Mouse (Mus musculus) forebrain, embryonic 11.5 days (tissue): ENCODE measurements around the gene Dagla. TPM values are rescaled to one million over a fixed set of nuclear protein-coding genes. Genes with fewer than 3 reads are reported as not detected.

ENCODE experiments used
- ATAC-seq: fragments of 200-750 bp; cut with Nextera tagmentation; replicated peaks from 2 replicates; pipeline ENCODE4 v1.8.0; 2017; ENCODE audit warnings: moderate TSS enrichment; ENCODE audit not compliant: low FRiP score
- DNase-seq: peaks from one replicate; pipeline ENCODE4 v3.0.0-alpha.2; 2017; ENCODE audit warnings: low spot score
- H3K27ac ChIP-seq: fragments of 300-500 bp; sonication (generic); 2 replicates; pipeline ENCODE4 v1.5.1; 2014; ENCODE audit warnings: low read depth, low read length
- H3K27me3 ChIP-seq: fragments of 300-500 bp; sonication (generic); 2 replicates; pipeline ENCODE4 v1.6.1; 2014; ENCODE audit warnings: mild to moderate bottlenecking, low read length, mixed read lengths; ENCODE audit not compliant: control insufficient read depth, insufficient read depth
- H3K36me3 ChIP-seq: fragments of 300-500 bp; sonication (generic); 2 replicates; pipeline ENCODE4 v1.6.1; 2014; ENCODE audit warnings: mild to moderate bottlenecking, low read length, moderate library complexity, mixed read lengths; ENCODE audit not compliant: control insufficient read depth, insufficient read depth
- H3K4me1 ChIP-seq: fragments of 300-500 bp; sonication (generic); replicated peaks from 2 replicates; pipeline ENCODE4 v1.6.1; 2014; ENCODE audit warnings: low read length, mixed read lengths; ENCODE audit not compliant: control insufficient read depth, insufficient read depth
- H3K4me2 ChIP-seq: fragments of 300-500 bp; sonication (generic); 2 replicates; pipeline ENCODE4 v1.6.1; 2014; ENCODE audit warnings: low read depth, mild to moderate bottlenecking, low read length, moderate library complexity, mixed read lengths; ENCODE audit not compliant: severe bottlenecking
- H3K4me3 ChIP-seq: fragments of 300-500 bp; sonication (generic); 2 replicates; pipeline ENCODE4 v1.5.1; 2014; ENCODE audit warnings: low read depth, low read length
- H3K9ac ChIP-seq: fragments of 300-500 bp; sonication (generic); 2 replicates; pipeline ENCODE4 v1.6.1; 2014; ENCODE audit warnings: low read length
- H3K9me3 ChIP-seq: fragments of 300-500 bp; sonication (generic); 2 replicates; pipeline ENCODE4 v1.6.1; 2016; ENCODE audit warnings: low read length, mixed read lengths; ENCODE audit not compliant: control insufficient read depth
- WGBS: fragments of 180-500 bp; shearing (Covaris S2); extraction: QIAGEN DNeasy Blood & Tissue Kit; methylation state at CpG from one replicate; pipeline ENCODE4 v1.1.7; 2014; 5-methylcytosine and 5-hydroxymethylcytosine counted together
- polyA plus RNA-seq: library from polyadenylated mRNA; unstranded; fragments of >200 nt; fragmentation: Nextera tagmentation; extraction: Ambion mirVana; gene quantifications from 2 replicates; pipeline ENCODE4 v1.2.1, GENCODE M21; 2014

Gene Dagla
- polyA plus RNA-seq, 1 experiment from 2014 or later, result 2.5 TPM

DNA sequence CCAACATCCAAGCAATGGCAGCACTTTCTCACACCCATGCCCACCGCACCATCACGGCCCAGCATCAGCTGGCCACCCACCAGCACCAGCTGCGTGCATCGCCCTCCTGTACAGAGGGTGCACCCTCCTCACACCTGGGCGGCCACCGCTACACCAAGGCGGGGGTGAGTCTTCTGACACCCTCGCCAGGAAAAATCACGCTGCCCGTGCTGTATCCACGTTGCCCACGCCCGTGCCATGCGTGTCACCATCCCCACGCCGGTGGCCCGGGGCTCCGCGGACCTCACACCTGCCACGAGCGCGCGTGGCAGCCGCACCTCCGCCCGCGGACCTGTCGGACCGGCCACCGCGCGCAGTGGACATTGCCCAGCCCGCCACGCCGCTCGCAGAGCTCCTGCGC, 282 bp downstream of the Dagla start:
- H3K36me3 ChIP-seq, result no peaks in the 10 kb centered on the region
- peak overlapping the region; percentile 65 for H3K4me3 ChIP-seq
- H3K27ac ChIP-seq, result no peak overlapping the region
- H3K9ac ChIP-seq, result peak overlapping the region; percentile 84
- DNase-seq (no peak), ATAC-seq (peak; percentile 41)
- H3K9me3 ChIP-seq, result no peaks in the 10 kb centered on the region
- no peaks in the 10 kb centered on the region; the same call in none of the 2 replicates for H3K4me1 ChIP-seq
- peak overlapping the region; percentile 99 for H3K4me2 ChIP-seq
- 7% methylated on average over 37 of the region's 37 CpGs for WGBS
- 0 out of 2 replicates have a peak, but pooled peaks cover 2% of the 10 kb centered on the region for H3K27me3 ChIP-seq

DNA sequence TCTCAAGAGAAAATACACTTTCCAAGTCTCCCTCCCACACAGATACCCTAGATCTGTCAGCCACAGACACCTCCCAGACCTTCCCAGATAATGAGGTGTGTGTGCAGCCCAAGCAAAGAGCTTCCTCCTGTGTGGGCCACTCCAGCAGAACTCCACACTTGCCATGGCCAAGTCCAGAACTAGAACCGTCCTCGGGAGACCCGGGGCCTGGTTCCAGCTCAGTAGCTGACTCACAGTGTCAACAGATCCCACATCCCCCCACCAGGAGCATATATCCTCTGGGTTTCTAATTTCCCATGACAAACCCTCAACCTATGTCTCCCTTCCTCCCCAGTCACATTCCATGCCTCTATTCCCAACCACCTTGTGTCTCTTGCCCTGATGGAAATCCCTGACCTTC, 1.8 kb downstream of the Dagla start:
- Histone ChIP-seq H3K4me2 (no peak overlapping the region), H3K4me1 (no peaks in the 10 kb centered on the region; the same call in none of the 2 replicates), H3K36me3 (no peaks in the 10 kb centered on the region), H3K9ac (no peak overlapping the region), H3K27ac (no peak overlapping the region), H3K27me3 (0 out of 2 replicates have a peak, but pooled peaks cover 2% of the 10 kb centered on the region), H3K9me3 (no peaks in the 10 kb centered on the region), H3K4me3 (no peak overlapping the region)
- WGBS, result 94% methylated on average over 3 of the region's 3 CpGs
- ATAC-seq (no peak), DNase-seq (no peak)

DNA sequence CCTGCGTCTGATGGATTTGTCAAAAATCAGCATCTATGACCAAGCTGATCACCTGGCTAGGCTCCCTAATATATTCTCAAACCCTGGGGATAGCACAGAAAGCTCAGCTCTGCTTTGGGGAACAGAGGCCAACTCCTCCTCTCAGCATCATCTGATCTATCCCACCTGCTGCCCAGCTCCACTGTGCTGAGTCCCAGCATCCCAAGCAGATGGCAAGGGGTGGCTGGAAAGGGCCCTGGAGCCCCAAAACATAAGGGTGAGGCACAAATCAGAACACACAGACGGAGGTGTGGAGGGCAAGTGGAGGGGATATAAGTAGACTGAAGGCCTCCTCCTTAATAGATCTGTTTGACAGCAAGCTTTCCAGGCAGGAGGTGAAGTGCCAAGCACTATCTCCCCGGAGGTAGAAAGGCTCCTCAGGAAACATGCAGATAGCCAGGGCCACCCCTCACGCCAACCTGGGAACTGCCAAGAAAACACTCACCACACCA, 2.8 kb downstream of the Dagla start:
- Histone ChIP-seq H3K27me3 (0 out of 2 replicates have a peak, but pooled peaks cover 2% of the 10 kb centered on the region), H3K4me1 (peaks cover 1% of the 10 kb centered on the region), H3K9ac (no peak overlapping the region), H3K9me3 (no peaks in the 10 kb centered on the region), H3K4me3 (no peak overlapping the region), H3K27ac (no peak overlapping the region), H3K4me2 (no peak overlapping the region), H3K36me3 (no peaks in the 10 kb centered on the region)
- WGBS, result 77% methylated on average over 4 of the region's 4 CpGs
- DNase-seq (no peak), ATAC-seq (no peak)

DNA sequence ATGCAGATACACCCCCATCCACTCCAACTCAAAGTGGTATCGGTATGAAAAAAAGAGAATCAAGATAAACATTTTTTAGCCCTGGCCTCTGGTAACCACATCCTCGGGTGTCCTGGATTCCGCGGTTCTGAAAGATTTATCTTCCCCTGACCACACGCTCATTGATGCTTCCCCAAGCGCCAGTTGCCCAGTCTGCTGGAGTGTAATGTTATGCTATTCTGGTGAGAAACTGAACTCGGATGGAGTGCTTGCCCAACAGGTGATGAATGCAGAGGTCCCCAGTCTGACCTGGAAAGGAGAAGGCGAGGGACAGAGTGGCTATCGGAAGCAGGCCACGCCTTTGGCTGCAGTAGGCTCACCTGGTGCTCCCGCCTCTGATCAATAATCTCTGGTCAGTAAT, 3.4 kb downstream of the Dagla start:
- Histone ChIP-seq H3K9me3 (no peaks in the 10 kb centered on the region), H3K27ac (no peak overlapping the region), H3K27me3 (0 out of 2 replicates have a peak, but pooled peaks cover 2% of the 10 kb centered on the region), H3K4me2 (no peak overlapping the region), H3K9ac (no peak overlapping the region), H3K4me3 (no peak overlapping the region), H3K4me1 (peaks cover 5% of the 10 kb centered on the region), H3K36me3 (no peaks in the 10 kb centered on the region)
- WGBS, result 83% methylated on average over 11 of the region's 11 CpGs
- DNase-seq, result no peak
- ATAC-seq, result no peak

DNA sequence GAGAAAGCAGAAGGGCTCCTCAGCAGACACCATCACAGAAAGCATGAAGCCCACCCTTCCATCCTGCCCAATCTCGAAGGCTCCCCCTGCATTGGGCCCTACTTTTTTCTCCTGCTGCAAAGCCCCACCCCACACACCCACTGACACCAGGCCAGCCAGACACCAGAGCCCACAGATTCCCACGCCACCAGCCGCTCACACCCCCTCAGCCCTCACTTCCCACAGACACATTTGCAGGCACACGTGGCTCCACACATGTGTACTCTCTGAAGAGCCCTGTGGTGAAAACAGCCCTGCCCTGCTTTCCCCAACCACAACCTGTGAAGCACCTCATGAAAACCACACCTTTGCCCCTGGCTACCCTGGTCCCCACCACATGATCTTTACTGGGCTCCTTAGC, 3.9 kb downstream of the Dagla start:
- H3K27ac ChIP-seq, result no peak overlapping the region
- WGBS, result 85% methylated on average over 4 of the region's 4 CpGs
- no peak overlapping the region for H3K4me3 ChIP-seq
- no peaks in the 10 kb centered on the region for H3K36me3 ChIP-seq
- no peaks in the 10 kb centered on the region for H3K9me3 ChIP-seq
- no peak for ATAC-seq
- DNase-seq, result no peak
- H3K4me1 ChIP-seq, result peaks cover 9% of the 10 kb centered on the region
- no peak overlapping the region for H3K9ac ChIP-seq
- no peak overlapping the region for H3K4me2 ChIP-seq
- 0 out of 2 replicates have a peak, but pooled peaks cover 2% of the 10 kb centered on the region for H3K27me3 ChIP-seq

DNA sequence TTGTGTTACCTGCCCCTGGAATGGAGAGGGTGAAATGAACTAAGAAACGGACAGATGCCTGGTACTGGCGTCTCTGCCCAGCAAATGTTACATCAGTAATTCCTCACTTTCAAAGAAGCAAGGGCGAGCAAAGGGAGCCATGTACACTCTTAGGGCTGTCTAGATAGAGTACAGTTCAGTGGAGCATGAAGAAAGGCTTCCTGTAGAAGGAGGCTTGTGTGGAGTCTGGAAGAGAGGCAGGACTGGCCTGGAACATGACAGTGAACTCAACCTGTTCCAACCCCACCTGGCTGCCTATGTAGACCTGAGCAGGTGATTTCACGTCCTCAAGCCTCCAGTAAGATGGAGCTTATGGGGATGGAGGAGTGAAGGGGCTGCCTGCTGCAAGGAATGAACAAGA, 6.4 kb downstream of the Dagla start:
- Histone ChIP-seq H3K4me1 (peaks cover 16% of the 10 kb centered on the region), H3K4me2 (no peak overlapping the region), H3K9me3 (no peaks in the 10 kb centered on the region), H3K4me3 (no peak overlapping the region), H3K27ac (no peak overlapping the region), H3K9ac (no peak overlapping the region), H3K36me3 (no peaks in the 10 kb centered on the region), H3K27me3 (no peaks in the 10 kb centered on the region)
- no peak for ATAC-seq
- no peak for DNase-seq
- WGBS, result 79% methylated on average over 4 of the region's 4 CpGs

DNA sequence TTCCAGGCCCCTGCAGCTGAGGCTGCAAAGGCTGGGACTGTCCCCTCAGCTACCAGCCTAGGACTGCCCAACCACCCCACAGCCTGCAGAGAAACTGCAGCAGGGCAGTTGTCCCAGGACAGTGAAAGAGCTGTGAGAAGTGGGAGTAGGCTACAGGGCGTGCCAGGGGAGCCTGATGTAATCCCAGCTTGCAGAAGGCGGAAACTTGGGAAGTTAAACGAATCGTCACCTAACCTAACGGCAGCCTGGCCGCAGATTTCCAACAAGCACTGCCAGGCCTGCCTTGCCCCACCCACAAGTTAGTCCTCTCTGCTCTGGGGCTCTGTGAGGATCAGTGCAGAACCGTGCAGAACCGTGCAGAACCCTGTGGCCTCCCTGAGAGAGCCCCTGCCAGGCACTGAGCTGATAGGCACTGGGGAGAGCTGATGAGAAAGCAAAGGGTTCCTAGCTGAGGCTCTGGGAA, 7.6 kb downstream of the Dagla start:
- Histone ChIP-seq H3K9ac (no peak overlapping the region), H3K36me3 (no peaks in the 10 kb centered on the region), H3K27ac (0 out of 2 replicates have a peak overlapping the region, but pooled peaks have one; percentile 12), H3K9me3 (no peaks in the 10 kb centered on the region), H3K4me1 (peaks cover 16% of the 10 kb centered on the region), H3K4me2 (no peak overlapping the region), H3K27me3 (no peaks in the 10 kb centered on the region), H3K4me3 (no peak overlapping the region)
- WGBS, result 36% methylated on average over 8 of the region's 8 CpGs
- ATAC-seq (no peak), DNase-seq (no peak)

DNA sequence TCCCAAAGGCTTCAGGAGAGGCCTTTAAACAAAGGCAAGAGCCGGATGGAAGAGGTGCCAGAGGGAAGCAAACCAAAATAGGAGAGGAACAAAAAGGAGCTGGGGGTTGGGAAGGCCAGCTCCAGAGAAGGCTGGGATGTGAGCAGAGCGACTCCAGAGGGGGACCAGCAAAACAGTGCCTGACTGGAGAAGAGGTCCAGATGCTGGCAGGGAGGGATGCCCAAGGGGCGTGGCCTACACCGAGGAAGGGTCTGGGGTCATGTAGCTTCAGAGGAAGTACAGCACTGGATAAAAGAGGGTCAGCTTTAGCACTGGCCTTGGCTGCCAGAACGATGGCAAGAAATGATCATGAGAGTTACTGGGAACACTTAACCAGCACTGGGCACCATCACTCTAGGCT, 8.4 kb downstream of the Dagla start:
- 34% methylated on average over 5 of the region's 5 CpGs for WGBS
- Histone ChIP-seq H3K4me1 (peaks cover 16% of the 10 kb centered on the region), H3K9me3 (no peaks in the 10 kb centered on the region)

More for the DNA sequence above, 8.4 kb downstream of the Dagla start:
- H3K9ac ChIP-seq, result no peak overlapping the region
- H3K36me3 ChIP-seq, result no peaks in the 10 kb centered on the region
- H3K27ac ChIP-seq, result no peak overlapping the region
- no peaks in the 10 kb centered on the region for H3K27me3 ChIP-seq
- ATAC-seq, result no peak; the same call in 1 of the 2 replicates
- no peak overlapping the region for H3K4me3 ChIP-seq
- H3K4me2 ChIP-seq, result no peak overlapping the region
- no peak for DNase-seq
